Mouse (Mus musculus) limb, embryonic 11.5 days (tissue): ENCODE data around the gene Socs1. TPM values are rescaled to one million over a fixed set of nuclear protein-coding genes. Genes with fewer than 3 reads are reported as not detected.

Source experiments
- ATAC-seq: fragments of 200-750 bp; cut with Nextera tagmentation; 2 replicates; pipeline ENCODE4 v1.8.0; 2017; ENCODE audit warnings: low read depth; ENCODE audit not compliant: insufficient number of reproducible peaks, low FRiP score, low TSS enrichment
- DNase-seq: peaks from one replicate; pipeline ENCODE4 v3.0.0-alpha.2; 2015; ENCODE audit warnings: low spot score
- H3K27ac ChIP-seq: fragments of 300-500 bp; sonication (generic); replicated peaks from 2 replicates; pipeline ENCODE4 v1.5.1; 2014; ENCODE audit warnings: low read depth, mild to moderate bottlenecking, low read length
- H3K27me3 ChIP-seq: fragments of 300-500 bp; sonication (generic); 2 replicates; pipeline ENCODE4 v1.6.1; 2014; ENCODE audit warnings: mild to moderate bottlenecking, low read length, mixed read lengths; ENCODE audit not compliant: control insufficient read depth, insufficient read depth
- H3K36me3 ChIP-seq: fragments of 300-500 bp; sonication (generic); 2 replicates; pipeline ENCODE4 v1.6.1; 2014; ENCODE audit warnings: mild to moderate bottlenecking, low read length, moderate library complexity, mixed read lengths; ENCODE audit not compliant: control insufficient read depth, insufficient read depth
- H3K4me1 ChIP-seq: fragments of 300-500 bp; sonication (generic); 2 replicates; pipeline ENCODE4 v1.6.1; 2014; ENCODE audit warnings: low read length, mixed read lengths; ENCODE audit not compliant: control insufficient read depth, insufficient read depth
- H3K4me2 ChIP-seq: fragments of 300-500 bp; sonication (generic); 2 replicates; pipeline ENCODE4 v1.6.1; 2014; ENCODE audit warnings: low read depth, mild to moderate bottlenecking, moderate library complexity; ENCODE audit not compliant: severe bottlenecking
- H3K4me3 ChIP-seq: fragments of 300-500 bp; sonication (generic); 2 replicates; pipeline ENCODE4 v1.5.1; 2014; ENCODE audit warnings: low read depth, low read length
- H3K9ac ChIP-seq: fragments of 300-500 bp; sonication (generic); 2 replicates; pipeline ENCODE4 v1.6.1; 2014; ENCODE audit warnings: mild to moderate bottlenecking, low read length
- H3K9me3 ChIP-seq: fragments of 300-500 bp; sonication (generic); 2 replicates; pipeline ENCODE4 v1.6.1; 2016; ENCODE audit warnings: low read length; ENCODE audit not compliant: control insufficient read depth
- WGBS: fragments of 180-500 bp; shearing (Covaris S2); extraction: QIAGEN DNeasy Blood & Tissue Kit; methylation state at CpG from one replicate; pipeline ENCODE4 v1.1.7; 2014; 5-methylcytosine and 5-hydroxymethylcytosine counted together
- polyA plus RNA-seq: library from polyadenylated mRNA; unstranded; fragments of >200 nt; fragmentation: Nextera tagmentation; extraction: Ambion mirVana; gene quantifications from 2 replicates; pipeline ENCODE4 v1.2.1, GENCODE M21; 2014

The Socs1 gene
- polyA plus RNA-seq, 1 experiment from 2014 or later, result 5.5 TPM

GRCm38 (mm10) chr16:10739854-10740398, 45.4 kb downstream of the Socs1 start:
- 65% methylated on average over 9 of the region's 9 CpGs for WGBS
- Histone ChIP-seq H3K9ac (no peak overlapping the region), H3K4me2 (no peak overlapping the region), H3K36me3 (no peaks in the 10 kb centered on the region), H3K4me1 (peaks cover 8% of the 10 kb centered on the region; the same call in 1 of the 2 replicates), H3K4me3 (no peak overlapping the region), H3K27me3 (no peaks in the 10 kb centered on the region), H3K27ac (no peak overlapping the region), H3K9me3 (no peaks in the 10 kb centered on the region)
- no peak for DNase-seq
- no peak for ATAC-seq

DNA sequence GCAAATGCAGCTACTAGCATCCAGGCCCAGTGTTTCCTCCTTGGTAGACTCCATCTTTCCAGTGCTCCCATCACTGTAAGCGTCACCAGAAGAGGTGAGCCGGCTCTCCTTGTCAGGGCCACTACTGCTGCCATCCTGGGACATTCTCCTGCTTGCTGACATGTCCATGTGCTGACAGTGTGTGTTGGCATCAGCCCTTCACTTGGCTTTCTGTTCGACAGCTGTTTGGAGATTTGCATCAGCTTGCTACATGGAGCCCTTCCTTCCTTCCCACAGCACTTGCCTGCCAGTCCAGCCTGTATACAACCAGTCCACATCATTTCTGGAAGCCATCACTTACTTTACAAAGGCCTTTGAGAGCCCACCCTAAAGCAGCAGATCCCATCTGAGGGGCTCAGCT, 46.5 kb downstream of the Socs1 start:
- no peak overlapping the region for H3K9ac ChIP-seq
- H3K4me1 ChIP-seq, result no peaks in the 10 kb centered on the region
- no peaks in the 10 kb centered on the region for H3K9me3 ChIP-seq
- no peak overlapping the region for H3K4me2 ChIP-seq
- no peak overlapping the region for H3K4me3 ChIP-seq
- DNase-seq, result no peak
- ATAC-seq, result no peak
- H3K27me3 ChIP-seq, result no peaks in the 10 kb centered on the region
- WGBS, result 95% methylated on average over 3 of the region's 3 CpGs
- no peak overlapping the region for H3K27ac ChIP-seq
- no peaks in the 10 kb centered on the region for H3K36me3 ChIP-seq

DNA sequence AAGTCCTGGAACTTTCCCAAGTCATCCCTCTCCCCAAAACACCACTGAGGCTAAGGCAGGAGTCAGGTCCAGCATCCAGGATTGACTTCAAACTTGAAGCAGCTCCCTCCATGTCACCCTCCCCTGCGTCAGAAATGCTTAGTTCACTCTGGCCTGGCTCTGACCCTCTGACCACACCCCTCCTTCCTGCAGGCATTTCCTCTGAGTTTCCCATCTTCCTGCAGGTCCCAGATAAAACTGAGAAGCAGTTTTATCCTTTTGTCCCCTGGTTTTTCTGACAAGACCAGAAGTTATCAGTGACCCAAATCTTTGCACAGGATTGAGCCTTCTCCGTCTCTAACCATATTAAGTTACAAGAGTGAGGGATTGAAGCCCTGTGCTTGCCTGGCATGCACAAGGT, 47.8 kb downstream of the Socs1 start:
- DNase-seq, result no peak

DNA sequence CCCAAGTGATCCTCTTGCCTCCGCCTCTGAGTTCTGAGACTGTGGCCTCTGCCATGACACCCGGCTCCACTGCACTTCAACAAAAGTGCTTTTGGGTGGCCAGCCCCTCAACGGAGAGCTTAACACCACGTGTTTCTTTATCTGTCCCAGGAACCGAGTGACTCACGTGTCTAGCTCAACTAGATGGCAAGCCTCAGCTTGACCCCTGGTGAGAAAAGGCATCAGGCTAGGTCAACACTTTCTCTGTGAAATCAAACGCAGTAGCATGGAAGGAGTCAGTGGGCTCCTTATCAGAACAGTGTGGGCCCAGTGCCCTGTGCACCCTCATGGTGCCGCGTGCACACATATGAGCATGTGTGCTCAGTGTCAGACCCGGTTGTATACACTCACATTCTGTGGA, 49.0 kb downstream of the Socs1 start:
- H3K4me1 ChIP-seq, result no peaks in the 10 kb centered on the region
- DNase-seq, result no peak
- H3K4me3 ChIP-seq, result no peak overlapping the region
- H3K27me3 ChIP-seq, result no peaks in the 10 kb centered on the region
- 73% methylated on average over 10 of the region's 10 CpGs for WGBS
- H3K27ac ChIP-seq, result no peak overlapping the region
- H3K9ac ChIP-seq, result no peak overlapping the region
- H3K4me2 ChIP-seq, result no peak overlapping the region
- ATAC-seq, result no peak
- H3K9me3 ChIP-seq, result no peaks in the 10 kb centered on the region
- no peaks in the 10 kb centered on the region for H3K36me3 ChIP-seq

More for the DNA sequence above, 47.8 kb downstream of the Socs1 start:
- Histone ChIP-seq H3K4me2 (no peak overlapping the region), H3K9ac (no peak overlapping the region), H3K36me3 (no peaks in the 10 kb centered on the region), H3K27ac (no peak overlapping the region), H3K4me3 (no peak overlapping the region), H3K4me1 (no peaks in the 10 kb centered on the region), H3K27me3 (no peaks in the 10 kb centered on the region), H3K9me3 (no peaks in the 10 kb centered on the region)
- ATAC-seq, result no peak
- WGBS, result 45% methylated on average over 2 of the region's 2 CpGs

DNA sequence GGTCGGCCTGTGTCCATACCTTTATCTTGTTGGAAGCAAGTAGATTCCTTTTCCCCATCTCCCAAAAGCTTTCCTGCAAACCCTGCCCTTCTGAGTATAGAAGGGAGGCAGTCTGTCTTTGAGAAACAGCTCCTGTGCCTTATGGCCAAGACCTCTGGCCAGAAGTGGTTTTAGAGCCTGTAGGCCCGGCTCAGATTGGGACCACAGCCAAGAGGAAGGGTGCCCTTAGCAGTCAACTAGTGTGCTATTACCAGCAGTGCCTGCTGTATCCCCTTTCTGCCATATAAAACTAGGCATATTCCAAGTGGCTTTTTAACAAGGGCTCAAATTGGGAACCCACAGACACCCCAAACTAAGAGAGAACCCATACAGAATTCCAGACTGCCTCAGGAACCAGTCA, 49.6 kb downstream of the Socs1 start:
- Histone ChIP-seq H3K4me2 (no peak overlapping the region), H3K9me3 (no peaks in the 10 kb centered on the region), H3K4me1 (no peaks in the 10 kb centered on the region), H3K27ac (no peak overlapping the region), H3K27me3 (no peaks in the 10 kb centered on the region), H3K9ac (no peak overlapping the region), H3K36me3 (no peaks in the 10 kb centered on the region), H3K4me3 (no peak overlapping the region)
- WGBS, result 91% methylated on average over 2 of the region's 2 CpGs
- ATAC-seq (no peak), DNase-seq (no peak)

DNA sequence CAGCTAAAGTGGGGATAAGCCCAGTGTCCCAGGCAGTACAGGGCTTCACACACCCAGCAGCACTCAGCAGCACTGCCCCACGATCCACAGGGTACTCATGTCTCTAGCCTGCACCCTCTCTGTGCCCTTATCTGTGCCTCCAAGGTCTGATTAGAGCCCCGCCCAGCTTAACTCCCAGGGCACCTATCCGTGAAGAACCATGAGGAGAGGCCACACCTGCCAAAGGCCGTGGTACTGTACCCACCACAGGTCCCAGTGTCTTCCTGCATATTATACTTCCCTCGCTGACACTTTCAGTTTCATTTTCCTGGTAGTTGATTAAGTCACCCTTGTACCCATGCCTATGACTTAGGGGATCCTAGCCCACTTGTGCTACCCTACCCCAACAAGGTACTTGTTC, 52.9 kb downstream of the Socs1 start:
- Histone ChIP-seq H3K36me3 (no peaks in the 10 kb centered on the region), H3K9ac (no peak overlapping the region), H3K27ac (no peak overlapping the region), H3K9me3 (no peaks in the 10 kb centered on the region), H3K4me3 (no peak overlapping the region), H3K4me2 (no peak overlapping the region), H3K27me3 (no peaks in the 10 kb centered on the region), H3K4me1 (no peaks in the 10 kb centered on the region)
- no peak for DNase-seq
- WGBS, result 81% methylated on average over 5 of the region's 5 CpGs
- no peak for ATAC-seq

Other genes with a start within 250 kb of the Socs1 start
- gene Dexi, start 242.5 kb downstream of the Socs1 start, polyA plus RNA-seq, result 30.6 and 31.6 TPM in 2 replicates
- 32.3 and 35.2 TPM in 2 replicates for gene Clec16a, start 240.2 kb downstream of the Socs1 start, polyA plus RNA-seq
- not detected in 2 replicates for gene Tnp2, start 3.1 kb upstream of the Socs1 start, polyA plus RNA-seq
- not detected in 2 replicates for gene Prm3, start 5.4 kb upstream of the Socs1 start, polyA plus RNA-seq
- gene Prm2, start 10.6 kb upstream of the Socs1 start, polyA plus RNA-seq, result not detected in 2 replicates
- not detected in 2 replicates for gene Prm1, start 20.3 kb upstream of the Socs1 start, polyA plus RNA-seq
- not detected in 2 replicates for gene Gm11172, start 27.4 kb upstream of the Socs1 start, polyA plus RNA-seq
- gene Rmi2, start 49.5 kb upstream of the Socs1 start, polyA plus RNA-seq, result 4.3 and 4.7 TPM in 2 replicates